Mouse (Mus musculus) cortical plate, adult 2 months (tissue): Measurements from ENCODE around the gene Ogfod2.

ENCODE experiments used
- CTCF ChIP-seq: fragments of 200-500 bp; IDR thresholded peaks from 2 replicates; pipeline ENCODE4 v1.5.1; 2011; ENCODE audit warnings: mild to moderate bottlenecking, control low read depth, low read length; ENCODE audit not compliant: insufficient read depth; ENCODE audit errors: extremely low read depth
- POLR2A ChIP-seq: fragments of 200-500 bp; IDR thresholded peaks from 2 replicates; pipeline ENCODE4 v1.6.1; 2011; ENCODE audit warnings: mild to moderate bottlenecking, low read length, control low read depth; ENCODE audit not compliant: insufficient read depth; ENCODE audit errors: extremely low read depth

GRCm38 (mm10) chr5:124155943-124156342 is 43.8 kb downstream of the Ogfod2 start:
- TF ChIP-seq CTCF = no peak
- no peak for TF ChIP-seq POLR2A
